Mouse (Mus musculus) urinary bladder, postnatal 36 days (tissue): ENCODE measurements around the gene Fancf.

Experiments used
- DNase-seq, 2 experiments: peaks; one replicate each; pipeline ENCODE4 v3.0.0; 2022; ENCODE audit warnings: low spot score in 2 of 2, mixed read lengths in 1 of 2

The Fancf gene

DNA sequence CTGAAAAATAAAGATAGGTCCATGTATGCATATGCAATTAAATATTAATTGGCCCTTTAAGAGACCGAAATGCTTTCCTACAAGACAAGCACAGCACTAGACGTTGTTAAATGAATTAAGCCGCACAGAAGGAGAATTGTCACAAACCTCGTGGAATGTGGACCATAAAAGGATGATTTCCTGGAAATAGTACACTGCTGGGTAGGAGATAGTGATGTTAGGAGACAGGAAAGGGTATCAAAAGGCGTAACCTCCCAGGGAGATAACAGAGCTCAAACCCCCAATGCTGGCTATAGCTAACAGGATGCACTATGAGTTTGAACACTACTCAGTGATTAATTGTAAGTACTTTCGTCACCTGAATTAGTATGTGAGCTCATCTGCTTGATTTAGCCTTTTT is 11.2 kb downstream of the Fancf start:
- DNase-seq, result no peak

DNA sequence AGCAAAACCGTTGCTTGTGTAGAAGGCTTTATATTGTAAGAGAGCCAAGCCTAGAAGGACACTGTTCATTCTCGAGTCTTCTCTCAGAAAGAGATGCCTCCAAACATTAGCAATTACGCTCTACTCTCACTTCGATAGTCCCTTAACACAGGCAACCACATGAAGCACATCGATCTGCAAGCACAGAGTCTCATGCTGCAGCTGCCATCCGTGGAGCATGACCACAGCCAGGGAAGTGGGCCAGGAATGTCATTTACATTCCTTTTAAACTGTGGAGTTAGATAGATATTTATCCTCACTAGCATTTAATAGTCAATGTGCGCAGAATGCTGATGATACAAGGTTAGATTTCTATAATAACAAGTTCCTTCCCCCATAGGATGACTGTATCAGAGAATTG is 21.6 kb downstream of the Fancf start:
- DNase-seq, result no peak

DNA sequence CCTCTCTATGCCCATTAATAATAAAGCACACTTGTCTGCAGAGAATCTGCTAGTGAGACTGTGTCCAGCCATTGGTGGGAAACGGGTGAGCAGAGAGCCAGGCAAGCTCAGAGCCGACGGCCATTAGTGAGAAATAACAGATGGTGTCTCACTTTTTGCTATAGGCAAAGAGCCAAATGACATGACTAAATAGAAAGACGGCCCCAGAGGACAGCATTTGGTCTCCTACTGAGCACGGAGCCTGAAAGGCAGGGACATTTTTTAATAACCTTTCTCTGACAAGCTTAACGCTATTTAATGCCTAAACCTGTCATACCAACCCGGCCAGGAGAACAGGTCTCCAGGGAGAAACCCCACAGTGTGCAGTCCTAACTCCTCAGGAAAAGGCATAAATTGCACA is 30.1 kb downstream of the Fancf start:
- DNase-seq, result no peak

DNA sequence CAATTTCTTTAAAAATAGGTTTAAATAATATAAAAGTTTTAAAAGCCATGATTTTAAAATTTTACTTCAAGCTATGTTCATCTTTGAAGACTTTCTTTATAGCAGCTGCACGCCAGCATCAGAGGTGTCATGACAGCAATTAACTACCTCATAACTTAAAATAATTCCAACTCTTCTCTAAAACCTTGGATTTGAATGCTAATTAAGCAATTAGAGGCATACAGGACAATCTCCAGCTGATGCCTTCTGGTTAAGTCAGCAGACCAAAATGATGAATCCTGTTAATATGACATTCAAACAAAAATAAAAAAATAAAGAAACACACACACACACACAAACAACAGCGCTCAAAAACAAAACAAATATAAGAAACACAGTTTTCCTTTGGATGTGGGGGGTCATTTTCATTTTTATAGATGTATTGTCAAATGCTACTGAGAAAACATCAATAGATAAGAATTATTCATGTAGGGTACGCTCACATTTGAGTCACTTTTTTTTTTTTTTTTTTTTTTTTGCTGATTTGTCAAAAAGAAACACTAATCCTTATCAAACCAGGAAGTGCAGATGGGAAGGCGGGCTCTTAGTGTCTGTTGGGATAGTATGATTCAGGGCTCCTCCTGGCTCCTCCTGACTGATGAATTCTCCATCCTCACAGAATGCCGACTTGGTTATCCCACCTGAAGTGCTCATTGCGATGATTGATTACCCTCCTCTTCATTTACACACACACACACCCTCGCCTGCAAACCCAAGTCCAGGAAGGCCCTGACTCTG is 38.3 kb downstream of the Fancf start:
- no peak for DNase-seq

DNA sequence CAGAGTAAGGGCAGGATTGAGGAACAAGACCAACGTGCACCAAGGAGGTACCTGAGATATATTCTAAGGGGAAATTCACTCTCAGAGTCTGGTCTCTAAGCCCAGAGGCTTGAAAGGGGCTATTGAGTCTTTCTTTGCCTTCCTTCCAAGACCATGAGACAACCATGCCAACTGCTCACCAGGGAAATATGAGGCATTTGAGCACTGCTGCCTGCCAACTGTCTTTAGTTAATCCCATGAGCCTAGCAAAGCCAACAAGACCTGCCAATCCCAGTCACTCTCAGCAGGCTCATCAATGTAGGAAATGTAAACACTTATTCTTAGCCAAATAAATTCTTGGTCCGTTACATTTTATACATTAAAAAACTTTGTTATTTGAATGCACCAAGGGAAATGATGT is 40.6 kb downstream of the Fancf start:
- no peak for DNase-seq

DNA sequence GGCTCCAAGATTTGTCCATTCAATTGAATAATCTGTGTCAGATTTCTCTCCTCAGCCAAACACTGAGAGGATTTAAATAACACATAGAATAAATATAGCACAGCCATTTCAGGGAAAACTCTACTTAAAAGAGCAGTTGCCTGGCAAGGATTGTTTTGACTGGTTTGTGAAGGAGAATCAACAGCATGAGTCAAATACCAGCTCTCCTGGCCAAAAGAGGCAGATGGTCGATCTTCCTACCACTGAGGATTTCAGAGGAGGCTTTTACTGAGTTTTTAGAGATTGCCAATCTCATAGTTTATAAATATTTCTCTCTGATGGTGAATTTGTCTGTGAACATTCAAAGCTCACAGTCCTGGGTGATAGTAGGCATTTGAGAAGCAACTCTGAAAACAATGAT is 42.2 kb downstream of the Fancf start:
- DNase-seq, result no peak

DNA sequence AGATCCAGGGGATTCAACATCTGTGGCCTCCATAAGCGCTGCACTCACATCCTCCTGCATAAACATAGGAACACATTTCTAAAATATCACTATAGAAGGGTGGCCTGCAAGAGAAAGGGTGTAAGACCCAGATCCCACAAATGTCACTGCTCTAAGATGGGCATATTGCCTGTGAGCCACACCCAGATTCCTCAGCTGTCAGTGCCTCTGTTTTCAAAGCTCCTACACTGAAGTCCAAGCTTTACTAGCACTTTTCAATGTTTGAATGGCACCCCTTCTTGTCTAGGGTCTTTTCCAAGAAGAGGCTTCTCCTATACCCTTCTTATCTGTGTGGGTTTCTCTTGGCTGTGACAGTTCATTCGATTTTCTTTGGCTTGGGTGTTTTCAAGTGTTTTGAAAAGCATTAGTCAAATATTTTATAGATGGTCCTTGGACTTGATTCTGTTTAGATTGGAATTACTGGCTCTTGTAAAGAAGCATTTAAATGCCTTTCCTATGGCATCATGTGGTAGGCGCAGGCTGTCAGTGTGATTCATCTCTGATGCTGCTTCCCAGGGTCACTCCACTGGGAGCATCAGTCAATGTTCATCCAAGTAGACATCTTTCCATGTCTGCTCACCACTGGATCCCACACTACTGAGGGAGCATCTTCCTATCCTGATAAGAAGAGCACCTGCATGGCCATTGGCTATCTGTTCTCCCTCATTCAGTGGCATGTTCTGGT is 43.7 kb downstream of the Fancf start:
- DNase-seq, result no peak

DNA sequence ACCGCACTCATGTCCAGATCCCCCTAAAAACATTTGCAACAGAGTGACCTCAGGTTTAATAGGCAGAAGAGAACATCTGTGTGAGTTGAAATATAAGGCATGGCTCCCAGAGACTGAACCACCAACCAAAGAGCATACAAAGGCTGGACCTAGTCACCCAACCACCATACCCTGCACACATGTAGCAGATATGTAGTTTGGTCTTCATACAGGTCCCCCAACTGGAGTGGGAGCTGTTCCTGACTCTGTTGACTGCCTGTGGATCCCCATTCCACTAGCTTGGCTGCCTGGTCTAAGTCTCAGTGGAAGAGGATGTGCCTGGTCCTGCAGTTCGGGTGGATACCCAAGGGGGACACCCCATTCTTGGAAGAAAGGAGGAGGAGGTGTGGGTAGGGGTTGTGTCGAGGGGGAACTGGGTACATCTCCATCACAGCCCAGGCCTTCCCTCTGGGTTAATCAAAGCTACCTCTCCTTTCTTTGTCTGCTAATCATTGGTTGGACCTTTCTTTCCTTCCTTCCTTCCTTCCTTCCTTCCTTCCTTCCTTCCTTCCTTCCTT is 45.7 kb downstream of the Fancf start:
- no peak for DNase-seq

DNA sequence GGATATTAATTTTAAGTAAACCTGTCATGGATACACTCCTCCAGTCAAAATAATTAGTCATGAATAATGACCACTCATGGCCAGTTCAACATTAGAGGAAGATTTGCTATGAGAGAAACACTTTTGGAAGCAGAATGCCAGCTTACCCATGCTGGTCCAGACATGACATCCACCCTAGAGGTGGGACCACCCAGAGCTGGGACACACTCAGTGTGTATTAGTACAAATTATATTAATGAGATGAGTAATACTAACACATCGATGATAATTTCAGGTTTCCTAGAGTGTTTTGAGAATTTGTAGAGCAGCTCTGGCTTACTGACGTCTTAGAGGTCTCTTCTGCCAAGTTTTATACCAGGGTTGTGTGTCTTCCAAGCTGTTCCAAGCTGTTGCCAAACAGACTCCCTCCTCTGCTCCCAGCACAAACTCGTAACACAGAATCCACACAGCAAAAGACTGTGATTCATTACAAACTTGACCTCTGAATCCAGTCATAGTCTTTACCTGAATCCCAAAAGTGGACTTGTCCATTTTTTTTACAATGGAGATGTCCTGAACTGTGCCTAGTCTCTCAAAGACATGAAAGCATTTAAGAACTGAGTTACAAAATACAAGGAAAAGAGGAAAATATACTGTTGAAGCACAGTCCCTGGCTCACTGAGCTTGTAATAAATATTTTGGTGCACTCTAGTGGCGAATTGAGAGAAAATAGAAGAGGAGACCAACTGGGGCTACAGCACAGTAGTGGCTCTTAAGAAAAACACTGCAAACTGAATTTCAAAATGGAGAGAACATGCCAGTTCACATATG is 46.4 kb downstream of the Fancf start:
- DNase-seq, result no peak
